Mouse (Mus musculus) heart, embryonic 14.5 days (tissue): Measurements from ENCODE around the gene Llgl1. TPM values are rescaled to one million over a fixed set of nuclear protein-coding genes. Genes with fewer than 3 reads are reported as not detected.
A peak's percentile ranks its signal among the peaks of the same experiment; 100 is the strongest.

Source experiments
- ATAC-seq: fragments of 200-750 bp; cut with Nextera tagmentation; 2 replicates; pipeline ENCODE4 v1.8.0; 2017; ENCODE audit warnings: low read depth, moderate TSS enrichment; ENCODE audit not compliant: insufficient number of reproducible peaks, insufficient read depth, low FRiP score
- H3K27ac ChIP-seq, 2 experiments: fragments of 200-500 bp in 1 of 2; fragments of 300-500 bp in 1 of 2; sonication (generic) in 1 of 2; replicated peaks in 1 of 2; 2 replicates each; pipeline ENCODE4 v1.5.1; 2012 to 2014; ENCODE audit warnings: low read depth in 2 of 2, low read length in 2 of 2, control low read depth in 1 of 2, mild to moderate bottlenecking in 1 of 2, mixed read lengths in 1 of 2; ENCODE audit not compliant: control insufficient read depth in 1 of 2, insufficient read depth in 1 of 2
- H3K27me3 ChIP-seq: fragments of 300-500 bp; sonication (generic); 2 replicates; pipeline ENCODE4 v1.6.1; 2014; ENCODE audit warnings: mild to moderate bottlenecking, low read length, control low read depth; ENCODE audit not compliant: control insufficient read depth, insufficient read depth
- H3K36me3 ChIP-seq: fragments of 300-500 bp; sonication (generic); 2 replicates; pipeline ENCODE4 v1.6.1; 2014; ENCODE audit warnings: mild to moderate bottlenecking, control low read depth, low read length, mixed read lengths; ENCODE audit not compliant: control insufficient read depth, insufficient read depth
- H3K4me1 ChIP-seq, 2 experiments: fragments of 200-500 bp in 1 of 2; fragments of 300-500 bp in 1 of 2; sonication (generic) in 1 of 2; 2 replicates each; pipeline ENCODE4 v1.6.1; 2012 to 2014; ENCODE audit warnings: low read length in 2 of 2, control low read depth in 1 of 2, mixed read lengths in 1 of 2; ENCODE audit not compliant: control insufficient read depth in 2 of 2, insufficient read depth in 2 of 2
- H3K4me2 ChIP-seq: fragments of 300-500 bp; sonication (generic); 2 replicates; pipeline ENCODE4 v1.6.1; 2014; ENCODE audit warnings: mild to moderate bottlenecking, low read length
- H3K4me3 ChIP-seq, 2 experiments: fragments of 200-500 bp in 1 of 2; fragments of 300-500 bp in 1 of 2; sonication (generic) in 1 of 2; 2 replicates each; pipeline ENCODE4 v1.5.1; 2012 to 2014; ENCODE audit warnings: low read length in 2 of 2, mild to moderate bottlenecking in 2 of 2, control low read depth in 1 of 2, low read depth in 1 of 2, moderate library complexity in 1 of 2; ENCODE audit not compliant: control insufficient read depth in 1 of 2, insufficient read depth in 1 of 2
- H3K9ac ChIP-seq: fragments of 300-500 bp; sonication (generic); 2 replicates; pipeline ENCODE4 v1.6.1; 2014; ENCODE audit warnings: mild to moderate bottlenecking, low read length
- H3K9me3 ChIP-seq: fragments of 300-500 bp; sonication (generic); 2 replicates; pipeline ENCODE4 v1.6.1; 2016; ENCODE audit warnings: low read length, control low read depth; ENCODE audit not compliant: control insufficient read depth
- whole genome bisulfite sequencing: fragments of 180-500 bp; shearing (Covaris S2); extraction: QIAGEN DNeasy Blood & Tissue Kit; methylation state at CpG from one replicate; pipeline ENCODE4 v1.1.7; 2014; 5-methylcytosine and 5-hydroxymethylcytosine counted together
- polyA plus RNA-seq: library from polyadenylated mRNA; unstranded; fragments of >200 nt; fragmentation: Nextera tagmentation; extraction: Ambion mirVana; gene quantifications from 2 replicates; pipeline ENCODE4 v1.2.1, GENCODE M21; 2014

The Llgl1 gene
- polyA plus RNA-seq, 1 experiment from 2014 or later = 34.0 TPM

DNA sequence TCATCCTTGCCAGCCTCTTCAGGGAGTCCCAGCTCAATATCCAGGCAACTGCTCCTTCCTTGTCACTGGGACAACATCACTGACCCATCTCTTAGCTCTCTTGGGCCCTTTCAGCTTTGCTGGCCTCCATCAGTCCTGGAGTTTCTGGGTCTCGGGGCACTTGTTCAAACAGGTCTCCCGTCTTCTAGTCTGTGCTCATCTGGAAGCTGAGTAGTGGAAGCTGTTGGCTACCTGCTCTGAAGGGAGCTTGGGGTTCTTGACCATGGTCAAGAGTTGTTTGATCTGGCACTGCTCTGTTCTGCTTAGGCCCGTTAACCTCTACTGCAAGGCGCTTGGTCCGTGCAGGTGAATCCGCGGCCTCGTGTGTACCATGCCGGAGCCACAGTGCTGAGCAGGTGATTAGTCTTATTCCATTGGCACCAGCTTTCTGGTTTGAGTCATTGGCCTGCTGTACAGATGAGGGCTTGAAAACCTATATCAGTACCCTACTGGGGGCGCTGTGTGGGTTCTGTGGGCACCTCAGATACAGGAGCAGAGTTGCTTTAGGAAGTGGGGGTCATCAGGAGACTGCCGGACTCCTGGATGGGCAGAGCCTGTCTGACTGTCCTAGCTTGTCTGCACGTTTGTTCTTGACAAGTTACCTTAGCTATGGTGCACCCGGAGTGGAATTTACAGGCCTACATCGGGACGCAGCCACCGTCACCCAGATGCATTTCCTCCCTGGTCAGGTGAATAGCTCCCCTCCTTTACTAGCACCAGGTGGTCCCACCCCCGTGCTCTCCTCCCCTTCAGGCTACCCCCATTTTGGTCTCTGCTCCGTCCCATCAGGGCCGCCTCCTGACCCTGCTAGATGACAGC is 4.7 kb downstream of the Llgl1 start:
- no peak overlapping the region for H3K27ac ChIP-seq

DNA sequence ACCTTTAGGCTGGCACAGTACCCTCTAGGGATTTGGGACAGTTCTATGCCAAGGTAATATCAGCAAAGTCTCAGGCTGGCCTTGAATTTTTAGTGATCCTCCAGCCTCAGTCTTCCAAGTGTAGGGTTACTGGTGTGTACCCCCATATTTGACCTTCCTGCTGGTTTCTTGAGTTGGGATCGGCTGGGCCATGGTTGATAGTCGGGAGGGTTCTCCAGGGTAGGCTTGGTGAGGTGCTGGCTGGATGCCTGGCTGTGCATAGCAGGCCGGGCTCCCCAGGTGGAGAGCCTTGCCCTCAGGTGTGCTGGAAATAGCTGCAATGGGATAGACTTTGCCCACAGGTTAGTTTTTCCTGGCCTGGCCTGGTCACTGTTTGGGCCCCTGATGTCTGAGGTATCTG is 5.7 kb downstream of the Llgl1 start:
- Histone ChIP-seq H3K27me3 (no peaks in the 10 kb centered on the region), H3K9ac (no peak overlapping the region), H3K27ac (no peak overlapping the region), H3K4me1 (peaks cover 7 to 18% of the 10 kb centered on the region in 2 experiments), H3K9me3 (no peaks in the 10 kb centered on the region), H3K4me2 (no peak overlapping the region), H3K36me3 (peaks cover 75% of the 10 kb centered on the region), H3K4me3 (no peak overlapping the region)
- no peak for ATAC-seq
- 93% methylated on average over 3 of the region's 3 CpGs for WGBS

More for the DNA sequence above, 4.7 kb downstream of the Llgl1 start:
- Histone ChIP-seq H3K9ac (no peak overlapping the region), H3K27me3 (no peaks in the 10 kb centered on the region), H3K4me2 (no peak overlapping the region), H3K4me3 (no peak overlapping the region), H3K36me3 (peaks cover 65% of the 10 kb centered on the region), H3K4me1 (peaks cover 7 to 18% of the 10 kb centered on the region in 2 experiments), H3K9me3 (no peaks in the 10 kb centered on the region)
- ATAC-seq = no peak
- WGBS = 95% methylated on average over 19 of the region's 19 CpGs

DNA sequence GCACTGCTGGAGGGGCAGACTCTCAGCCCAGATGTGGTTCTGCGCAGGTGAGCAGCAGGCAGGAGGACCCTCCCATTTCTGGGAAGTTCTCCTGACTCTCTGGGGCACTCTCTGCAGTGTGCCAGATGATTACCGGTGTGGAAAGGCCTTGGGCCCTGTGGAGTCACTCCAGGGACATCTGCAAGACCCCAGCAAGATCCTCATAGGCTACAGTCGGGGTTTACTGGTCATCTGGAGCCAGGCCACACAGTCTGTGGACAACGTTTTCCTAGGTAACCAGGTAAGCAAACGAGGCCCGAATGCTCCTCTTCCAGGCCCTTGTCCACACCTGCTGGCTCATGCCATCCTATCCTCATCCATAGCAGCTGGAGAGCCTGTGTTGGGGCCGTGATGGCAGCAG is 6.6 kb downstream of the Llgl1 start:
- 91% methylated on average over 7 of the region's 7 CpGs for WGBS
- Histone ChIP-seq H3K4me2 (no peak overlapping the region), H3K27ac (no peak overlapping the region), H3K4me3 (no peak overlapping the region), H3K36me3 (peaks cover 83% of the 10 kb centered on the region), H3K9ac (no peak overlapping the region), H3K4me1 (peaks cover 2 to 10% of the 10 kb centered on the region in 2 experiments; a peak in 3 of 4 replicates), H3K9me3 (no peaks in the 10 kb centered on the region), H3K27me3 (no peaks in the 10 kb centered on the region)
- ATAC-seq = no peak

DNA sequence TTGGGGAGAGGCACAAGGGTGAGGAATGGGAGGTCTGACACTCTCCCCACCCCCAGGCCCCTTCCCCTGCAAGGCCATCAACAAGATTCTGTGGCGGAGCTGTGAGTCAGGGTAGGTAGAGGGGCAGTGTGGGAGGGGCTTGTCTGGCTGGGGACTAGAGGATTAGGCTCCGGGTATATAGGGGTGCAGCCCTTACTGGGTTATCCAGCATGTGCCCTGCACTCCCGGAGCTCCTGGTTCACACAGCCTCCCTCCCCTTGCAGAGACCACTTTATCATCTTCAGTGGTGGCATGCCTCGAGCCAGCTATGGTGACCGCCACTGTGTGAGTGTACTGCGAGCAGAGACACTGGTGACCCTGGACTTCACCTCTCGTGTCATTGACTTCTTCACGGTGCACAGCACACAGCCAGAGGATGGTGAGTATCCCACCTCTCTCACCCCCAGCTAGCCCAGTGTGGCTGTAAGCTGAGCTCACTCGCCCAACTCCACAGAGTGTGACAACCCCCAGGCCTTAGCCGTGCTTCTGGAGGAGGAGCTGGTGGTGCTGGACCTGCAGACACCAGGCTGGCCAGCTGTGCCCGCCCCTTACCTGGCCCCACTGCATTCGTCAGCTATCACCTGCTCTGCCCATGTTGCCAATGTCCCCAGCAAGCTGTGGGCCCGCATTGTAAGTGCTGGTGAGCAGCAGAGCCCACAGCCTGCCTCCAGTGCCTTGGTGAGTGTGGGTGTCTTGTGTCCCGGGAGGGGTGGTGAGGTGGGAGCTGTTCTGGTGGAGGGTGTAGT is 7.4 kb downstream of the Llgl1 start:
- H3K27ac ChIP-seq = peak overlapping the region in 1 of 2 experiments; percentile 50; a peak in 1 of 4 replicates
- H3K9me3 ChIP-seq = no peaks in the 10 kb centered on the region
- no peak overlapping the region for H3K4me2 ChIP-seq
- 87% methylated on average over 14 of the region's 14 CpGs for WGBS
- peaks cover 91% of the 10 kb centered on the region for H3K36me3 ChIP-seq
- no peak for ATAC-seq
- H3K4me3 ChIP-seq = no peak overlapping the region
- no peak overlapping the region for H3K9ac ChIP-seq
- H3K27me3 ChIP-seq = no peaks in the 10 kb centered on the region
- H3K4me1 ChIP-seq = peaks cover 2 to 8% of the 10 kb centered on the region in 2 experiments; a peak in 2 of 4 replicates

DNA sequence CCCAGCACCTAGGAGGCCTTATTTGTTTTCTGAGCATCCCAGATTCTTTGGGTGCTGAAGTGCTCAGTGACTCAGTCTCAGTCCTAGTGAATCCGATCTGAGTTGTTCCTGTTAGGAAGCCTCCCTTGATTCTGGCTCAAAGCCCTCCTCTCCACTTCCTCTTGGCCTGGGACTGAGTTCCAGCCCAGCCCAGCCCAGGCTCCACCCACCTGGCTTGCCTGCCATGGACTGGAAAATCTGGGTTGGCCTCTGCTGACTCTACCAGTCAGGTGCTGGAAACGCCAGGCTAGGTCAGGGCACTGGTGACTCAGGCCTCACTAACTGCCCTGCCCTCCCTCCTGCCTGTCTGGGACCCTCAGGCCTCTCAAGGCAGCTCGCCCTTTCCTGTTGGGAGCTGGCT is 8.1 kb downstream of the Llgl1 start:
- no peaks in the 10 kb centered on the region for H3K9me3 ChIP-seq
- H3K4me1 ChIP-seq = peaks cover 2 to 6% of the 10 kb centered on the region in 2 experiments; a peak in 2 of 4 replicates
- H3K4me2 ChIP-seq = no peak overlapping the region
- H3K27me3 ChIP-seq = no peaks in the 10 kb centered on the region
- H3K36me3 ChIP-seq = peaks cover 94% of the 10 kb centered on the region
- peak; percentile 44 for ATAC-seq
- peak overlapping the region; percentile 33 to 50; a peak in 3 of 4 replicates for H3K27ac ChIP-seq
- no peak overlapping the region for H3K9ac ChIP-seq
- no peak overlapping the region for H3K4me3 ChIP-seq
- 50% methylated on average over 3 of the region's 3 CpGs for WGBS

DNA sequence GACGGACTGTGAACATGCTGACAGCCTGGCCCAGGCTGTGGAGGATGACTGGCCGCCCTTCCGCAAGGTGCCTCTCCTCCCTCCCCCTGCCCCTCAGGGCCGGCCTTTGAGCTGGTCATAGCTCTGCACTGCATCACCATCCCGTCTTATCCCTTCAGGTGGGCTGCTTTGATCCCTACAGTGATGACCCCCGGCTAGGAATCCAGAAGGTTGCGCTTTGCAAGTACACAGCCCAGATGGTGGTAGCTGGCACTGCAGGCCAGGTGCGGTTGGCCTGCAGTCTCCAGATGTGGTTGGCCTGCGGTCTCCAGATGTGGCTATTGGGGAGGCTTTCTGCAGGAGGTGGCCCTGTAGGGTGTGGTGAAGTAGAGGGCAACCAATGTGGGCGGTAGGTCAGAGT is 9.1 kb downstream of the Llgl1 start:
- Histone ChIP-seq H3K27ac (no peak overlapping the region), H3K9me3 (no peaks in the 10 kb centered on the region), H3K9ac (no peak overlapping the region), H3K27me3 (no peaks in the 10 kb centered on the region), H3K4me3 (no peak overlapping the region), H3K4me2 (no peak overlapping the region), H3K36me3 (peaks cover 100% of the 10 kb centered on the region), H3K4me1 (peaks cover 0 to 6% of the 10 kb centered on the region in 2 experiments; a peak in 1 of 4 replicates)
- no peak for ATAC-seq
- WGBS = 86% methylated on average over 10 of the region's 10 CpGs

DNA sequence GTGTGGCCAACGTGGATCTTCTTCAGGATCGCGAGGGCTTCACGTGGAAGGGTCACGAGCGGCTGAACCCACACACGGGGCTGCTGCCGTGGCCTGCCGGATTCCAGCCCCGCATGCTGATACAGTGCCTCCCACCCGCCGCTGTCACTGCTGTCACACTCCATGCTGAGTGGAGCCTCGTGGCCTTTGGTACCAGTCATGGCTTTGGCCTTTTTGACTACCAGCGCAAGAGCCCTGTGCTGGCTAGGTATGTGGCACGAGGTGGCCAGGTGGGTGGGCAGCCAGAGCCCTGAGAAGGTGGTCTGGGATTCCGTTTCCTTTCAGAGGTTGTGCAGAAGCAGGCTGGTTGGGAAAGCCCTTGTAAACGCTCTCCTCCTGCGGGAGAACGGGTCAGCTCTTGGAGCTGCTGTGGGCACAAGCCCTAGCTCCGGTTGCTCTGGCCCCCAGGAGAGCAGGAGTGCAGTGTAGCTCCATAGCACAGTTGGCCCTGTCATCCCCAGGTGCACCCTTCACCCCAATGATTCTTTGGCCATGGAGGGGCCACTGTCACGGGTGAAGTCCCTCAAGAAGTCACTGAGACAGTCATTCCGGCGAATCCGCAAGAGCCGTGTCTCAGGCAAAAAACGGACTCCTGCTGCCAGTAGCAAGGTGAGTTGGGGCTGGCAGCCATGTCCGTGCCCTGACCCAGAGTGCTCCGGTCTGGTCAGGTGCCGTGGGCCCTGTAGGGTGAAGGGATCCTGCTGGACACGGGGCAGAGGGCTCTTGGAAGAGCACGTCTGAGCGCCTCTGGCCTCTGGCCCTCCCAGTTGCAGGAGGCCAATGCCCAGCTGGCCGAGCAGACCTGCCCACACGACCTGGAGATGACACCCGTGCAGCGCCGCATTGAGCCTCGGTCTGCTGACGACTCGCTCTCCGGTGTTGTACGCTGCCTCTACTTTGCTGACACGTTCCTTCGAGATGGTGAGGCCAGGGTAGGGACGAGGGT is 10.2 kb downstream of the Llgl1 start:
- H3K27me3 ChIP-seq = no peaks in the 10 kb centered on the region
- whole genome bisulfite sequencing = 92% methylated on average over 45 of the region's 45 CpGs

More for the DNA sequence above, 10.2 kb downstream of the Llgl1 start:
- H3K4me1 ChIP-seq = peaks cover 0 to 6% of the 10 kb centered on the region in 2 experiments; a peak in 1 of 4 replicates
- no peak overlapping the region for H3K4me3 ChIP-seq
- H3K4me2 ChIP-seq = no peak overlapping the region
- H3K9ac ChIP-seq = no peak overlapping the region
- no peak overlapping the region for H3K27ac ChIP-seq
- H3K9me3 ChIP-seq = no peaks in the 10 kb centered on the region
- ATAC-seq = no peak
- H3K36me3 ChIP-seq = peaks cover 100% of the 10 kb centered on the region
